Mouse (Mus musculus) ES-E14 (cell line): ENCODE measurements around the gene Arrb2. TPM values are rescaled to one million over a fixed set of nuclear protein-coding genes. Genes with fewer than 3 reads are reported as not detected.

Source experiments
- DNase-seq: peaks from one replicate; pipeline ENCODE4 v3.0.0-alpha.2; 2013; ENCODE audit warnings: low read depth, low spot score
- H3K27ac ChIP-seq: 2 replicates; pipeline ENCODE4 v1.5.1; 2012; ENCODE audit warnings: low read depth, mild to moderate bottlenecking, low read length, moderate library complexity, mixed read lengths; ENCODE audit not compliant: poor library complexity, insufficient read depth, severe bottlenecking
- H3K36me3 ChIP-seq: 2 replicates; pipeline ENCODE4 v1.6.1; 2012; ENCODE audit warnings: mild to moderate bottlenecking, low read length, moderate library complexity, mixed read lengths; ENCODE audit not compliant: control insufficient read depth, poor library complexity, insufficient read depth, severe bottlenecking
- H3K4me1 ChIP-seq, 2 experiments: fragments of 150-350 bp in 1 of 2; sonication (generic) in 1 of 2; 2 replicates each; pipeline ENCODE4 v1.6.1; 2012; ENCODE audit warnings: low read length in 2 of 2, mild to moderate bottlenecking in 1 of 2, mixed read lengths in 1 of 2; ENCODE audit not compliant: control insufficient read depth in 2 of 2, insufficient read depth in 2 of 2, poor library complexity in 1 of 2
- H3K4me3 ChIP-seq, 2 experiments: fragments of 150-350 bp in 1 of 2; sonication (generic) in 1 of 2; 2 replicates each; pipeline ENCODE4 v1.5.1; 2012; ENCODE audit warnings: low read length in 2 of 2, low read depth in 1 of 2, mild to moderate bottlenecking in 1 of 2, mixed read lengths in 1 of 2; ENCODE audit not compliant: insufficient read depth in 1 of 2, poor library complexity in 1 of 2, severe bottlenecking in 1 of 2
- H3K9ac ChIP-seq: 2 replicates; pipeline ENCODE4 v1.6.1; 2012; ENCODE audit warnings: low read depth, mild to moderate bottlenecking, low read length, mixed read lengths; ENCODE audit not compliant: poor library complexity, insufficient read depth, severe bottlenecking
- H3K9me3 ChIP-seq: fragments of 150-350 bp; sonication (generic); 2 replicates; pipeline ENCODE4 v1.6.1; 2012; ENCODE audit warnings: low read depth, mild to moderate bottlenecking, low read length; ENCODE audit not compliant: control insufficient read depth, insufficient read depth
- CHD2 ChIP-seq: IDR thresholded peaks from 2 replicates; pipeline ENCODE4 v1.6.1; 2014; ENCODE audit warnings: mild to moderate bottlenecking, low read depth, low read length, inconsistent platforms
- HCFC1 ChIP-seq: IDR thresholded peaks from 2 replicates; pipeline ENCODE4 v1.6.1; 2012; ENCODE audit warnings: low read length, inconsistent platforms, borderline replicate concordance; ENCODE audit not compliant: insufficient read depth
- MAFK ChIP-seq: IDR thresholded peaks from 2 replicates; pipeline ENCODE4 v1.6.1; 2014; ENCODE audit warnings: mild to moderate bottlenecking, low read depth, low read length, inconsistent platforms; ENCODE audit not compliant: insufficient read depth
- ZC3H11A ChIP-seq: IDR thresholded peaks from 2 replicates; pipeline ENCODE4 v1.6.1; 2012; ENCODE audit warnings: low read depth, mild to moderate bottlenecking, inconsistent platforms, low read length, borderline replicate concordance
- ZNF384 ChIP-seq: IDR thresholded peaks from 2 replicates; pipeline ENCODE4 v1.6.1; 2012; ENCODE audit warnings: low read depth, low read length, inconsistent platforms
- in situ Hi-C, 2 experiments: fragments of 600-800 bp; cut with MboI; formaldehyde crosslinking; loops; one replicate each; pipeline ENCODE4 v1.15.1; 2025; ENCODE audit warnings: low sequenced_read_pairs in 2 of 2, inconsistent platforms in 1 of 2; ENCODE audit not compliant: unreplicated experiment in 2 of 2
- total RNA-seq: library from RNA; depleted of rRNA; stranded (reverse); fragments of 300-350 nt; gene quantifications from 2 replicates; pipeline ENCODE4 v1.2.3, GENCODE M21; 2012; rRNA removed

Arrb2 gene
- total RNA-seq, 1 experiment = 30.6 TPM

DNA sequence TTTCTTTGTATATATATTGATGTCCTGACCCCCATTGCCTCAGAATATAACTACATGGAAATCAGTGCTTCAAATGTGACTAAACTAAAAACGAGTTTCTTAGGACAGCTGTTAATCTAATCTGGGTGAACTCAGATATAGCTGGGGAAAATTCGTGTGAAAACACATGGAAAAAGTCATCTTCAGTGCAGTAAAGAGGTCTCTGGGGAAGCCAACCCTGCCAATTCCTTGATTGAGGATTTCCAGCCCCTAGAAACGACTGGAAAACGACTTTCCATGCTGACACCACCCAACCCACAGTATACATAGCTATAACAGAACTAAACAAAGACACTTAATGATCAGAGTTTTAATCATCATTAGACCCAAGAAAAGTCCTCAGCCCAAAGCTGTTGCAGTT lies 55.4 kb downstream of the Arrb2 start:
- in situ Hi-C loops = no loop called here
- Histone ChIP-seq H3K9ac (no peak overlapping the region), H3K36me3 (no peaks in the 10 kb centered on the region), H3K9me3 (no peaks in the 10 kb centered on the region), H3K27ac (no peak overlapping the region), H3K4me1 (no peaks in the 10 kb centered on the region; a peak in 1 of 4 replicates), H3K4me3 (no peak overlapping the region)
- no peak for DNase-seq
- no peak for TF ChIP-seq ZC3H11A
- no peak for TF ChIP-seq MAFK
- no peak for TF ChIP-seq ZNF384
- TF ChIP-seq HCFC1 = no peak
- TF ChIP-seq CHD2 = no peak

GRCm38 (mm10) chr11:70489138-70489537 lies 56.7 kb downstream of the Arrb2 start:
- no peaks in the 10 kb centered on the region for H3K36me3 ChIP-seq
- in situ Hi-C loops = no loop called here
- no peak overlapping the region for H3K4me3 ChIP-seq
- H3K27ac ChIP-seq = no peak overlapping the region
- H3K9me3 ChIP-seq = no peaks in the 10 kb centered on the region
- DNase-seq = no peak
- TF ChIP-seq ZC3H11A = no peak
- TF ChIP-seq ZNF384 = no peak
- no peak for TF ChIP-seq HCFC1
- no peak for TF ChIP-seq MAFK
- no peak for TF ChIP-seq CHD2
- no peaks in the 10 kb centered on the region for H3K4me1 ChIP-seq
- H3K9ac ChIP-seq = no peak overlapping the region

DNA sequence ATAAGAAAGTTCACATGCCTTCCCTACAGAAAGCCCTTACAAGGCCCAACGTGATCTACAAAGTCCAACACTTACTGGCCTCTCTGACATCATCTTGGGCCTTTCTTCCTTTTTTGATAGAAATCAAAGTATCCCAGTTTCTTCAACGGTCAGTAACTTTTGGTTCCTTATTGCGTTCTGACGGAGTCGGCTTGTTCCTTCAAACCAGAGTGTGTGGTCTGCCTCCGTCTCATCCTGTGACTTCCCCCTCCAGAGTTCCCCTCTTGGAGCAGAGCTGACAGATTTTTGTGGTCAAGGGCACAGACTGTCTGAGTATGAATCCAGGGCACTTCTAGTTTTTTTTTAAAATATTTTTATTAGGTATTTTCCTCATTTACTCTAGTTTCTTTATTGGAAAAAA lies 57.2 kb downstream of the Arrb2 start:
- H3K4me3 ChIP-seq = no peak overlapping the region
- TF ChIP-seq CHD2 (no peak), MAFK (no peak), HCFC1 (no peak), ZC3H11A (no peak), ZNF384 (no peak)
- no peak overlapping the region for H3K9ac ChIP-seq
- H3K9me3 ChIP-seq = no peaks in the 10 kb centered on the region
- H3K27ac ChIP-seq = no peak overlapping the region
- no peaks in the 10 kb centered on the region for H3K4me1 ChIP-seq
- in situ Hi-C loops = no loop called here
- no peaks in the 10 kb centered on the region for H3K36me3 ChIP-seq
- DNase-seq = no peak

Other genes with a start within 250 kb of the Arrb2 start
- gene Slc16a11, start 219.9 kb upstream of the Arrb2 start, total RNA-seq = 0.98 and 3.0 TPM in 2 replicates
- gene Slc16a13, start 211.6 kb upstream of the Arrb2 start, total RNA-seq = 10.7 and 12.4 TPM in 2 replicates
- gene Bcl6b, start 202.8 kb upstream of the Arrb2 start, total RNA-seq = 5.2 and 7.1 TPM in 2 replicates
- 49.9 and 59.4 TPM in 2 replicates for gene 0610010K14Rik, start 194.7 kb upstream of the Arrb2 start, total RNA-seq
- gene Gm21988, start 192.8 kb upstream of the Arrb2 start, total RNA-seq = 2.4 and 4.5 TPM in 2 replicates
- 66.0 and 75.1 TPM in 2 replicates for gene Rnasek, start 192.8 kb upstream of the Arrb2 start, total RNA-seq
- gene Alox12, start 177.3 kb upstream of the Arrb2 start, total RNA-seq = 0.49 and 0.69 TPM in 2 replicates
- gene Alox12e, start 110.0 kb upstream of the Arrb2 start, total RNA-seq = 0.16 and 0.27 TPM in 2 replicates
- gene Alox15, start 80.6 kb upstream of the Arrb2 start, total RNA-seq = 0.53 and 1.7 TPM in 2 replicates
- gene Pelp1, start 22.6 kb upstream of the Arrb2 start, total RNA-seq = 76.5 and 77.5 TPM in 2 replicates
- gene Med11, start 19.3 kb downstream of the Arrb2 start, total RNA-seq = 29.1 and 31.2 TPM in 2 replicates
- gene Zmynd15, start 26.8 kb downstream of the Arrb2 start, total RNA-seq = 0.54 and 1.5 TPM in 2 replicates
- gene Cxcl16, start 27.3 kb downstream of the Arrb2 start, total RNA-seq = 2.9 and 6.6 TPM in 2 replicates
- gene Tm4sf5, start 72.6 kb downstream of the Arrb2 start, total RNA-seq = 3.8 and 4.6 TPM in 2 replicates
- gene Vmo1, start 82.0 kb downstream of the Arrb2 start, total RNA-seq = not detected in 2 replicates
- gene Gltpd2, start 86.6 kb downstream of the Arrb2 start, total RNA-seq = 0.42 and 0.54 TPM in 2 replicates
- gene Psmb6, start 92.7 kb downstream of the Arrb2 start, total RNA-seq = 506 and 612 TPM in 2 replicates
- not detected in 2 replicates for gene Gm40193, start 100.3 kb downstream of the Arrb2 start, total RNA-seq
- gene Pld2, start 107.4 kb downstream of the Arrb2 start, total RNA-seq = 4.4 and 6.3 TPM in 2 replicates
- 23.0 and 27.5 TPM in 2 replicates for gene Mink1, start 130.2 kb downstream of the Arrb2 start, total RNA-seq
- 0.45 and 0.53 TPM in 2 replicates for gene 4930544D05Rik, start 183.2 kb downstream of the Arrb2 start, total RNA-seq
- 1.2 TPM in 1 of 2 replicates, not detected in the other for gene Chrne, start 186.6 kb downstream of the Arrb2 start, total RNA-seq
- 0.45 and 0.85 TPM in 2 replicates for gene Gp1ba, start 206.5 kb downstream of the Arrb2 start, total RNA-seq
- gene Rnf167, start 214.6 kb downstream of the Arrb2 start, total RNA-seq = 113 and 157 TPM in 2 replicates
- gene Slc25a11, start 214.8 kb downstream of the Arrb2 start, total RNA-seq = 84.5 and 97.4 TPM in 2 replicates
- gene Pfn1, start 222.0 kb downstream of the Arrb2 start, total RNA-seq = 474 and 732 TPM in 2 replicates
- 21.1 and 31.7 TPM in 2 replicates for gene Eno3, start 224.6 kb downstream of the Arrb2 start, total RNA-seq
- 68.0 and 74.5 TPM in 2 replicates for gene Spag7, start 236.8 kb downstream of the Arrb2 start, total RNA-seq